Mouse (Mus musculus) lung, embryonic 16.5 days (tissue): ENCODE measurements around the gene Olfr1377. TPM values are rescaled to one million over a fixed set of nuclear protein-coding genes. Genes with fewer than 3 reads are reported as not detected.
"Not testable (repeated sequence)": the region's sequence is repeated elsewhere in the genome, so short reads cannot be mapped to it uniquely, and the experiment has no call there.

ENCODE experiments used
- ATAC-seq: fragments of 200-750 bp; cut with Nextera tagmentation; 2 replicates; pipeline ENCODE4 v1.8.0; 2017; ENCODE audit warnings: low read depth, mild to moderate bottlenecking, moderate library complexity
- H3K27ac ChIP-seq: fragments of 300-500 bp; sonication (generic); 2 replicates; pipeline ENCODE4 v1.5.1; 2014; ENCODE audit warnings: mild to moderate bottlenecking, control low read depth, low read length
- H3K27me3 ChIP-seq: fragments of 300-500 bp; sonication (generic); 2 replicates; pipeline ENCODE4 v1.6.1; 2014; ENCODE audit warnings: low read depth, low read length, mixed read lengths; ENCODE audit not compliant: control insufficient read depth, insufficient read depth
- H3K36me3 ChIP-seq: fragments of 300-500 bp; sonication (generic); 2 replicates; pipeline ENCODE4 v1.6.1; 2014; ENCODE audit warnings: low read length; ENCODE audit not compliant: control insufficient read depth, insufficient read depth
- H3K4me1 ChIP-seq: fragments of 300-500 bp; sonication (generic); replicated peaks from 2 replicates; pipeline ENCODE4 v1.6.1; 2014; ENCODE audit warnings: low read length, mixed read lengths; ENCODE audit not compliant: control insufficient read depth, insufficient read depth
- H3K4me2 ChIP-seq: fragments of 300-500 bp; sonication (generic); 2 replicates; pipeline ENCODE4 v1.6.1; 2014; ENCODE audit warnings: low read depth, low read length, control low read depth
- H3K4me3 ChIP-seq: fragments of 300-500 bp; sonication (generic); 2 replicates; pipeline ENCODE4 v1.5.1; 2014; ENCODE audit warnings: mild to moderate bottlenecking, low read length, control low read depth
- H3K9ac ChIP-seq: fragments of 300-500 bp; sonication (generic); 2 replicates; pipeline ENCODE4 v1.6.1; 2014; ENCODE audit warnings: low read length, control low read depth
- H3K9me3 ChIP-seq: fragments of 300-500 bp; sonication (generic); 2 replicates; pipeline ENCODE4 v1.6.1; 2016; ENCODE audit warnings: low read length; ENCODE audit not compliant: control insufficient read depth
- WGBS: fragments of 180-500 bp; shearing (Covaris S2); extraction: QIAGEN DNeasy Blood & Tissue Kit; methylation state at CpG from one replicate; pipeline ENCODE4 v1.1.7; 2014; 5-methylcytosine and 5-hydroxymethylcytosine counted together
- polyA plus RNA-seq: library from polyadenylated mRNA; unstranded; fragments of >200 nt; fragmentation: Nextera tagmentation; extraction: Ambion mirVana; gene quantifications from 2 replicates; pipeline ENCODE4 v1.2.1, GENCODE M21; 2015

Olfr1377 gene
- polyA plus RNA-seq, 1 experiment from 2014 or later = not detected

DNA sequence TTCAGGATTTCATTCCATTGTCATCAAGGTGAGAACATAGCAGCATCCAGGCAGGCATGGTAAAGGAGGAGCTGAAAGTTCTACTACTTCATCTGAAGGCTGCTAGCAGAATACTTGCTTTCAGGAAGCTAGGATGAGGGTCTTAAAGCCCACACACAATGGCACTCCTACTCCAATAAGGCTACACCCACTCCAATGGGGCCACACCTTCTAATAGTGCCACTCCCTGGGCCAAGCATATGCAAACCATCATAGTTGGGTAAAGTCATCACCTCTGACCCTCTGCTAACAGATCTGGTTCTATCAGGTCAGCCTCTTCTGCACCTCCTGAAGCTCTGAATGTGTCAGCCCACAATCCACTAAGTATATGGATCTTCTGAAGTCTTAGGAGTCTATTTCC, 52.4 kb downstream of the Olfr1377 start:
- not testable (repeated sequence) for H3K4me3 ChIP-seq, ATAC-seq, H3K36me3 ChIP-seq, H3K4me2 ChIP-seq, H3K9me3 ChIP-seq, H3K27ac ChIP-seq, H3K27me3 ChIP-seq, H3K9ac ChIP-seq, H3K4me1 ChIP-seq

DNA sequence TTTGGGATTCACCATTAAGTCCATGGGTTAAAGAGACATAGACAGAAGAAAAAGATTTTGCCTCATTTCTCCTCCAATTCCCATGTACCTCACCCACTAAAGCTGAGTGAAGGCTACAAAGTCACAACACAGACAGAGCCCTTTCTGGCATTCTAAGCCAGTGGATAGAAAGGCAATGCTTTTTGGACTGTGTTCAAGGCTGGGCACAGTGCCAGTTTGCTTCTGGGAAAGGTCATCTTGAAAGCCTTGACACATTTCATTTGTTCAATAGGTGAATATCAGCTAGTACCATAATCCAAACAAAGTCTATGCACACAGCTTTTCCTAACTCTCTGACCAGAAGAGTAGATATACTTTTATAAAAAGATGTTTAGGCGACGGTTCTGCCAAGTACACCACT, 54.2 kb downstream of the Olfr1377 start:
- H3K36me3 ChIP-seq = no peaks in the 10 kb centered on the region
- no peak overlapping the region for H3K4me3 ChIP-seq
- H3K9me3 ChIP-seq = no peaks in the 10 kb centered on the region
- no peak overlapping the region for H3K4me2 ChIP-seq
- no peaks in the 10 kb centered on the region for H3K4me1 ChIP-seq
- ATAC-seq = no peak
- no peaks in the 10 kb centered on the region for H3K27me3 ChIP-seq
- 51% methylated on average over 2 of the region's 2 CpGs for WGBS
- H3K27ac ChIP-seq = no peak overlapping the region
- H3K9ac ChIP-seq = no peak overlapping the region

Other genes with a start within 250 kb of the Olfr1377 start
- gene Zfp354c, start 154.2 kb upstream of the Olfr1377 start, polyA plus RNA-seq = 19.3 and 24.7 TPM in 2 replicates
- gene Zfp879, start 140.4 kb upstream of the Olfr1377 start, polyA plus RNA-seq = 0.45 and 0.63 TPM in 2 replicates
- gene Grm6, start 131.3 kb upstream of the Olfr1377 start, polyA plus RNA-seq = not detected in 2 replicates
- gene Zfp454, start 94.3 kb upstream of the Olfr1377 start, polyA plus RNA-seq = 7.3 and 8.3 TPM in 2 replicates
- 11.1 and 11.4 TPM in 2 replicates for gene Zfp2, start 65.8 kb upstream of the Olfr1377 start, polyA plus RNA-seq
- 1.9 and 2.0 TPM in 2 replicates for gene Zfp354b, start 50.3 kb upstream of the Olfr1377 start, polyA plus RNA-seq
- gene 4933414I15Rik, start 38.2 kb upstream of the Olfr1377 start, polyA plus RNA-seq = not detected in 2 replicates
- not detected in 2 replicates for gene Prop1, start 28.2 kb upstream of the Olfr1377 start, polyA plus RNA-seq
- gene Olfr1378, start 15.4 kb upstream of the Olfr1377 start, polyA plus RNA-seq = not detected in 2 replicates
- gene Olfr51, start 21.6 kb downstream of the Olfr1377 start, polyA plus RNA-seq = not detected in 2 replicates
- not detected in 2 replicates for gene Olfr54, start 32.3 kb downstream of the Olfr1377 start, polyA plus RNA-seq
- not detected in 2 replicates for gene Olfr1375, start 66.1 kb downstream of the Olfr1377 start, polyA plus RNA-seq
- gene Zfp354a, start 77.3 kb downstream of the Olfr1377 start, polyA plus RNA-seq = 8.7 and 9.5 TPM in 2 replicates
- not detected in 2 replicates for gene Gm12569, start 238.5 kb downstream of the Olfr1377 start, polyA plus RNA-seq